Mouse (Mus musculus) E14TG2a.4 (cell line): ENCODE measurements around the gene Serac1.
"Not testable (repeated sequence)": the region's sequence is repeated elsewhere in the genome, so short reads cannot be mapped to it uniquely, and the experiment has no call there.

Experiments
- CTCF ChIP-seq: conservative IDR thresholded peaks from 2 replicates; pipeline ENCODE4 v1.5.1; 2014; ENCODE audit warnings: low read length
- NANOG ChIP-seq: IDR thresholded peaks from 2 replicates; pipeline ENCODE4 v1.6.1; 2014; ENCODE audit warnings: borderline replicate concordance, low read length, mixed read lengths
- POU5F1 ChIP-seq: IDR thresholded peaks from 2 replicates; pipeline ENCODE4 v1.6.1; 2014; ENCODE audit warnings: low read length, borderline replicate concordance

DNA sequence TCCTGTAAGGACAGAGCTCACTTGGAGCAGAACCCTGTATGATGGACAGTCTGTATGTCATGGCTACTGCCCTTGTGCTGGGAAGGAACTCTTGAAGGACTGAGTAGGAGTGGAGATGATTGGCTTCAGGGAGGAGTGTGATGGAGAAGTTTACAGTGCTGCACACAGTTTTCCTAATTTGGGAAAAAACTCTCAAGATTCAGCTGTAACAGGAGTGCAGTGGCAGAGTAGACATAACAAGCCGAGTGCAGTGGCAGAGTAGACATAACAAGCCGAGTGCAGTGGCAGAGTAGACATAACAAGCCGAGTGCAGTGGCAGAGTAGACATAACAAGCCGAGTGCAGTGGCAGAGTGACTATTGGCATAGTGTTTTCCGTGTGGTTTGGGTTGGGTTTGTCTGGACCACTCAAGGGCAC, 58.2 kb downstream of the Serac1 start:
- not testable (repeated sequence) for TF ChIP-seq CTCF, NANOG, POU5F1
